Comparison of ENCODE assay signal across 8 mouse cellular contexts in genomic region chr1:191719326-191719725, GRCm38 (mm10). TPM values are rescaled to one million over a fixed set of nuclear protein-coding genes. Genes with fewer than 3 reads are reported as not detected.
DNase-seq lines count a peak whose midpoint lies in the region; ATAC-seq lines count a peak whose summit lies in the region.

No protein-coding gene starts in this region.

- 13% methylated on average over 11 of the region's 11 CpGs for WGBS in intestine, embryonic 16.5 days

- peaks cover 69% of the 10 kb centered on the region for H3K27me3 ChIP-seq in erythroblast, embryonic 14.5 days (ENCODE audit: control insufficient read depth)
- H3K27me3 ChIP-seq in intestine, embryonic 16.5 days (replicated peaks; ENCODE audit: control insufficient read depth, insufficient read depth, low read length): no peaks in the 10 kb centered on the region

- H3K4me2 ChIP-seq in intestine, embryonic 16.5 days (ENCODE audit: low read depth, low read length): peak overlapping the region; percentile 89

- no peak for ATAC-seq in erythroblast, adult 5-6 weeks (replicated peaks; ENCODE audit: low FRiP score, poor library complexity, severe bottlenecking)
- ATAC-seq in intestine, embryonic 16.5 days: no peak

- peak; percentile 28 to 48 for DNase-seq in right cerebral cortex, adult 2 months (ENCODE audit: low spot score in 2 of 2)
- no peak for DNase-seq in right cerebral cortex, postnatal 36 days (ENCODE audit: low spot score in 2 of 2)
- peak; percentile 15 for DNase-seq in naive thymus-derived CD4-positive, alpha-beta T cell, adult 2 months (ENCODE audit: low read depth)
- DNase-seq in adrenal gland, postnatal 25 days: no peak
- no peak for DNase-seq in embryo, embryonic 11 days

- no peaks in the 10 kb centered on the region; the same call in 1 of the 2 replicates for H3K4me1 ChIP-seq in erythroblast, embryonic 14.5 days (ENCODE audit: control insufficient read depth)
- peaks cover 2% of the 10 kb centered on the region; the same call in 1 of the 2 replicates for H3K4me1 ChIP-seq in intestine, embryonic 16.5 days (ENCODE audit: control insufficient read depth, insufficient read depth, low read length)

- no peaks in the 10 kb centered on the region; the same call in 1 of the 2 replicates for H3K36me3 ChIP-seq in erythroblast, embryonic 14.5 days (ENCODE audit: control insufficient read depth)
- no peaks in the 10 kb centered on the region for H3K36me3 ChIP-seq in intestine, embryonic 16.5 days (ENCODE audit: control insufficient read depth, insufficient read depth, low read length)

- no peaks in the 10 kb centered on the region; the same call in 1 of the 2 replicates for H3K9me3 ChIP-seq in erythroblast, embryonic 14.5 days (ENCODE audit: control insufficient read depth, low read length)
- H3K9me3 ChIP-seq in intestine, embryonic 16.5 days (ENCODE audit: control insufficient read depth, low read length): no peaks in the 10 kb centered on the region

- H3K4me3 ChIP-seq in erythroblast, embryonic 14.5 days (replicated peaks): peak overlapping the region; percentile 59
- peak overlapping the region; percentile 84 for H3K4me3 ChIP-seq in intestine, embryonic 16.5 days (ENCODE audit: low read length)

- peak overlapping the region; percentile 92 for H3K9ac ChIP-seq in intestine, embryonic 16.5 days (ENCODE audit: low read depth, low read length)

- H3K27ac ChIP-seq in intestine, embryonic 16.5 days (ENCODE audit: low read length): 0 out of 2 replicates have a peak overlapping the region, but pooled peaks have one; percentile 93

RNA-seq across cellular contexts. Expression of gene Lpgat1, which starts 1.7 kb away (rescaled TPM):
- polyA plus RNA-seq in erythroblast, embryonic 14.5 days (2012): 0.01 TPM in 1 of 2 replicates, not detected in the other
- 7.9 and 16.3 TPM in 2 replicates for total RNA-seq in erythroblast, adult 5-6 weeks (2015; ENCODE audit: low replicate concordance)
- total RNA-seq in erythroblast, adult 5-6 weeks (2017; ENCODE audit: low replicate concordance): 5.7 and 8.5 TPM in 2 replicates
- 10.4 and 11.2 TPM in 2 replicates for polyA plus RNA-seq in intestine, embryonic 16.5 days (2015; fragmentation: Nextera tagmentation; extraction: Ambion mirVana)
- 63.5 and 90.0 TPM in 2 replicates for total RNA-seq in adrenal gland, postnatal 25 days (2021)

Comparison
In these comparisons a context has a peak if more than half of its experiments do, and no peak if none do; other contexts are left out.
1. DNase-seq: peak in right cerebral cortex, adult 2 months (2 of 2) and naive thymus-derived CD4-positive, alpha-beta T cell, adult 2 months (single experiment); none in right cerebral cortex, postnatal 36 days (0 of 2), adrenal gland, postnatal 25 days (single experiment) and embryo, embryonic 11 days (single experiment).